Mouse (Mus musculus): ENCODE measurements at regions not wholly inside any gene's neighbourhood (a gene's known extent, or its start where the extent isn't known, plus 50 kb on each side); places are given as distances from the start of the nearest gene placed in this dataset.

DNA sequence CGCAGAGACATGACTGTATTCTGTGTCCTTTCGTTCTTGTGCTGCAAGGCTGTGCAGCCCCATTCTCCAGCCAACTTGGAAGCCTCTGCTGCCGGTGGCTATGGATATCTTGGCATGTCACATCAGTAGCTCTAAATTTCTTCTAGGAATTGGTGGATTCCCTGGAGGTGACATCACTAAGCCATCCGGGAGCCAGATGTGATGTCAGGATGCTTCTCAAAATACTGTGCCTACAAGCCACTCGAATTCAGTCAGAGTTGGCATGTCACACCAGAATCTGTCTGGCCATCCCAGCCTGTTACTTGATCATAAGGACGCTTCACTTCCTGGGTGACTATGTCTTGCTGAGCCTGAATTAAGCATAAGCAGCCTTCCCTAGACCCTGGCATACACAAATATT lies 359.9 kb downstream of the Mctp2 start:
- TF ChIP-seq CTCF (IDR thresholded peaks at IDR 0.05) (no peak), EP300 (IDR thresholded peaks at IDR 0.05; ENCODE audit: insufficient read depth, low read depth, low read length) (no peak)
